Mouse (Mus musculus): Measurements from ENCODE around the gene Pqlc2. TPM values are rescaled to one million over a fixed set of nuclear protein-coding genes. Genes with fewer than 3 reads are reported as not detected.
A peak's percentile ranks its signal among the peaks of the same experiment; 100 is the strongest.

Pqlc2 gene
- 12.5 and 13.9 TPM in 2 replicates for polyA plus RNA-seq (2015; fragmentation: Nextera tagmentation; extraction: Ambion mirVana)

DNA sequence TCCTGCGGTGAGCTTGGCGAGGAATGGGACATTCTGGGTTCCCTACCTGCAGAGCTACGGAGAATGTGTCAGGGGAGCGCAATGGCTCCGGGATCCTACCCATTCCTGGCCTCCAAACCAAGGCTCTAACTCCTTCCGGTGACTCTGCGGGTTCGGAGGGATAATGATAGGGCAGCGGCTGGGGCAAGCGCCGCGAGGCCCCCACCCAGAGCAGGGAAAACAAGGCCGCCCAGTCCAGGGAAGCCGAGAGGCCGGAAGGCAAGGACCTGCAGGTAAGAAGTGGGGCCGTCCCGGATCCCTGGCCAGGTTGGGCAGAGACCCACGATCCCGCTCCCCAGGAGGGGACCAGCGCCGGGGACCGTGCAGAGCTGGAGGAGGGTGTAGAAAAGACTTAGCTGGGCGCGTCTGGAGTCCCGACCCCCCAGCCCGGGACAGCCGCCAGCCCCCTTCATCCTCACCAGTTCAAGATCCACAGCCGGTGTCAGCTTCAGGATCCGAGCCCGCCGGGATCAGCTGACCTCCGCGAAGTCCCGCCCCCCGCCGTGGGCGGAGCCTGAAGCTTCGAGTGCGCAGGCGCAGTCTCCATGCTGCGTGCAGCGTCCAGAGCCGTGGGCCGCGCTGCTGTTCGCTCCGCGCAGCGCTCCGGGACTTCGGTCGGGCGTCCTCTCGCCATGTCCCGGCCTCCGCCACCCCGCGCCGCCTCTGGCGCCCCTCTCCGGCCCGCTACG is at the start of gene Pqlc2, which contains the start of gene Akr7a5:
Pqlc2 (minus strand) TSS at position 538 of the 728 bp plus-strand sequence.
Akr7a5 (plus strand) TSS at position 574 of the 728 bp plus-strand sequence.
- under 1% methylated on average over 63 of the region's 63 CpGs for WGBS
- peak within 1 kb of the TSS; percentile 75 for H3K27ac ChIP-seq (ENCODE audit: low read length)
- peak within 1 kb of the TSS; percentile 98 for H3K4me2 ChIP-seq (ENCODE audit: low read depth, low read length)
- H3K27me3 ChIP-seq (ENCODE audit: control insufficient read depth, insufficient read depth, low read depth, low read length): no peaks in the 10 kb centered on the region
- peaks cover 14% of the 10 kb centered on the region for H3K4me1 ChIP-seq (replicated peaks; ENCODE audit: control insufficient read depth, insufficient read depth, low read length)
- H3K9me3 ChIP-seq (ENCODE audit: control insufficient read depth, low read length): no peaks in the 10 kb centered on the region
- H3K36me3 ChIP-seq (ENCODE audit: control insufficient read depth, insufficient read depth, low read length): peaks cover 9% of the 10 kb centered on the region; the same call in 1 of the 2 replicates
- peak within 1 kb of the TSS; percentile 93 for H3K4me3 ChIP-seq (ENCODE audit: low read length)
- H3K9ac ChIP-seq (ENCODE audit: low read length): peak within 1 kb of the TSS; percentile 95
- peak; percentile 94 for ATAC-seq (ENCODE audit: low read depth)

DNA sequence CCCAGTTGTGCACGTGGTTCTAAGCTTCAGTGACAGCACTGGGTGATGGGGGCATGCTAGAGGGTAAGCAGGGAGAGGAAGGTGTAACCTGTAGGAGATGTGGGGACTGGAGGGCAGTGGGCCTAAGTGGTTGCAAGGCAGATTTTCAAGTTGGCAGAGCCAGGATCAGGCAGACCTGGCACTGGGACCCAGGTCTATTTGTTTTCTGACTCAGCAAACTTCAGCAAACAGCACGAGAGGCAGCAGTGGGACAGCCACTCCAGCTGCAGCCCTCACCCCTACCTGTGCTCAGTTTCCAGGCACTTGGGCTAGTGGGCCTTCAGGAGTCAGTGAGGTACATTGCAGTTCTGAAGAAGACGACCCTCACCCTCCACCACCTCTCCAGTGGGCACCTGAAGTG is 46.7 kb upstream of the Pqlc2 start:
- no peak overlapping the region for H3K4me3 ChIP-seq (ENCODE audit: low read length)
- H3K4me2 ChIP-seq (ENCODE audit: low read depth, low read length): no peak overlapping the region
- peaks cover 6% of the 10 kb centered on the region for H3K4me1 ChIP-seq (replicated peaks; ENCODE audit: control insufficient read depth, insufficient read depth, low read length)
- no peaks in the 10 kb centered on the region for H3K27me3 ChIP-seq (ENCODE audit: control insufficient read depth, insufficient read depth, low read depth, low read length)
- peaks cover 39% of the 10 kb centered on the region for H3K36me3 ChIP-seq (ENCODE audit: control insufficient read depth, insufficient read depth, low read length)
- H3K27ac ChIP-seq (ENCODE audit: low read length): no peak overlapping the region
- 79% methylated on average over 3 of the region's 3 CpGs for WGBS
- H3K9me3 ChIP-seq (ENCODE audit: control insufficient read depth, low read length): no peaks in the 10 kb centered on the region
- no peak overlapping the region for H3K9ac ChIP-seq (ENCODE audit: low read length)
- no peak for ATAC-seq (ENCODE audit: low read depth)

DNA sequence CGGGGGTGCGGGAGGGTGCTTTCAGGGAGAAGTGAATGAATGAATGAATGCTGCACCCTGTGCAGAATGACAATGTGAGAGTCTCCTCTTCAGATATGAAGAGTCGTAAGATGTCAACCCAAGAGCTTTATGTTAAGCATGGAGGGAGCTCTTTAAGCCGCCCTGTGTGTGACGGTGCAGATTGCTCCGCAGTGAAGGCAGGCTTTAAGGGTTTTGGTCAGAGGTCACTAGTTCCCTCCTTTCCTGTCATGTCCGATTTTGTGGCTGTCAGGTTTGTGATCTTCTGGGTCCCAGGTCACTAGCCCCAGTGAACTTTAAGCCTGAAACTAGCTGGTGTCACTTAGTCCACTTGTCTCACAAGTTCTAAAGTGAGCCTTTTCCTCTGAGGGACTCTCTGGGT is 42.3 kb upstream of the Pqlc2 start:
- Histone ChIP-seq H3K4me1 (replicated peaks; ENCODE audit: control insufficient read depth, insufficient read depth, low read length) (peaks cover 17% of the 10 kb centered on the region), H3K4me3 (ENCODE audit: low read length) (peak overlapping the region; percentile 69), H3K9me3 (ENCODE audit: control insufficient read depth, low read length) (no peaks in the 10 kb centered on the region), H3K27ac (ENCODE audit: low read length) (peak overlapping the region; percentile 99), H3K27me3 (ENCODE audit: control insufficient read depth, insufficient read depth, low read depth, low read length) (no peaks in the 10 kb centered on the region), H3K9ac (ENCODE audit: low read length) (peak overlapping the region; percentile 98), H3K4me2 (ENCODE audit: low read depth, low read length) (peak overlapping the region; percentile 97), H3K36me3 (ENCODE audit: control insufficient read depth, insufficient read depth, low read length) (peaks cover 30% of the 10 kb centered on the region)
- WGBS: 0% methylated on average over 7 of the region's 7 CpGs
- peak; percentile 13 for ATAC-seq (ENCODE audit: low read depth)

DNA sequence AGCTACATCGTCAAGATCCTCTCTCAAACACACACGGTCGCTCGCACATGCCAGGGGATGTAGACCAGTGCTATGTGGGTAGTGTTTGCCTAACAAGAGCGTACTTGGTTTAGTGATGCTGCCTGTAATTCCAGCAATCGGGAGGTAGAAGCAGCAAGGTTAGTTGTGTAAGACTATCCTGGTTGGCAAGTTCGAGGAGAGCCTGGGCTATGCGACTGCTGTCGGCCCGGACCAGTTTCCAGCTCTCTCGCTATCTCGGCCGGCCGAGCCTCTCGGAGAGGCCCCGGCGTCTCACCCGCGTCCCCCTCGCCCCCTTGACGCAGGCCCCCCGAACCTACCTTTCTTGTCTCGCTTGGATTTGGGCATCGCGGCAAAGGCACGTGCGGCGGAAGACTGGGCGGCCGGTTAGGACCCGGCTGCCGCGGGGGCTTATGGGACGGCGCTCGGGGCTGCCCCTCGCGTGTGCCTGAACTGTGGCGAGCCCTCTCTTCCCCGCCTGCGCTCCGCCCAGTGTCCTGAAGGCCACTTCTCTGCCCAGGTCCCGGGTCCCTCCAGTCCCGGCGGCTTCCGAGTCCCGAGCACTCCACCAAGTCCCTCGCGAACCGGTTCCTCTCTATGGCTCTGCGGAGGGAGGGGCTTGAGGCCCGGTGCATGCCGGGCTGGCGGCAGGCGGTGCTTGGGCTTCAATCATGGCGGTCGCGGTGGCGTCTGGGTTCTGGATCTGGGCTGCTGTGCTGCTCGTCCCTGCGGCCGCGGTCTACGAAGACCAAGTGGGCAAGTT is 41.6 kb upstream of the Pqlc2 start, which contains the start of the genes Mrto4, Emc1 and Ubr4:
Mrto4 (minus strand) TSS at position 646 of the 781 bp plus-strand sequence.
Emc1 (plus strand) TSS at position 657 of the 781 bp plus-strand sequence.
Ubr4 (plus strand) TSS at position 679 of the 781 bp plus-strand sequence.
- Histone ChIP-seq H3K27me3 (ENCODE audit: control insufficient read depth, insufficient read depth, low read depth, low read length) (no peaks in the 10 kb centered on the region), H3K9me3 (ENCODE audit: control insufficient read depth, low read length) (no peaks in the 10 kb centered on the region), H3K27ac (ENCODE audit: low read length) (peak within 1 kb of the TSS; percentile 99), H3K36me3 (ENCODE audit: control insufficient read depth, insufficient read depth, low read length) (peaks cover 28% of the 10 kb centered on the region), H3K4me3 (ENCODE audit: low read length) (peak within 1 kb of the TSS; percentile 69), H3K4me2 (ENCODE audit: low read depth, low read length) (peak within 1 kb of the TSS; percentile 97), H3K9ac (ENCODE audit: low read length) (peak within 1 kb of the TSS; percentile 98), H3K4me1 (replicated peaks; ENCODE audit: control insufficient read depth, insufficient read depth, low read length) (peaks cover 17% of the 10 kb centered on the region)
- WGBS: under 1% methylated on average over 58 of the region's 64 CpGs
- peak; percentile 97 for ATAC-seq (ENCODE audit: low read depth)

DNA sequence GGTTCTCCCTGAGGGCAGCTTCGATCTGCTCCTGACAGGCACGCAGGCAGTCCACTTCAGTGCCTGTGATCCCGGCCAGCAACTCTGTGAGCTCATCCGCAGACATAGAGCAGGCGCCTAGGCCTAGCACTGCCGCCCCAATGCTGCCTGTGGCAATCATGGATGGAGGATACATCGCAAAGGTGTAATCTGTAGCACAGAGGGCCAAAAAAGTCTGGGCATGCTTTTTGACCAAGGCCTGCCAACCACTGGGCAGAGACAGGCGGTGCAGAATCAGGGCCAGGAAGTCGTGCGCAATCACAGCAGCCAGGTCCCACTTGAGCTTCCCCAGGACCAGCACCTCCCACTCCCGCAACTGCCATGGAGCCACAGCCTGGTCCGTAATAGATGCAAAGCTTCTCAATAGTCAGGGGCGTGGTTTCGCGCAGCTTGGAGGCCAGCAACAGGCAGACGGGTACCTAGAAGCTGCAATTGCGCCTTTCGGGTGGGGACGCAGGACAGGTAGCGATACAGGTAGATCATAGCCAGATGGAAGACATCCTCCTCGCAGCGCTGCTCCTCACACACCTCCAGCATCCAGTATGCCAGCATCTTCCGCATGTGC is 35.0 kb upstream of the Pqlc2 start:
- WGBS: 80% methylated on average over 23 of the region's 23 CpGs
- no peaks in the 10 kb centered on the region for H3K9me3 ChIP-seq (ENCODE audit: control insufficient read depth, low read length)
- no peak overlapping the region for H3K4me3 ChIP-seq (ENCODE audit: low read length)
- no peak overlapping the region for H3K4me2 ChIP-seq (ENCODE audit: low read depth, low read length)
- H3K27me3 ChIP-seq (ENCODE audit: control insufficient read depth, insufficient read depth, low read depth, low read length): no peaks in the 10 kb centered on the region
- no peak overlapping the region for H3K9ac ChIP-seq (ENCODE audit: low read length)
- no peak overlapping the region for H3K27ac ChIP-seq (ENCODE audit: low read length)
- ATAC-seq (ENCODE audit: low read depth): no peak
- peaks cover 23% of the 10 kb centered on the region for H3K36me3 ChIP-seq (ENCODE audit: control insufficient read depth, insufficient read depth, low read length)
- H3K4me1 ChIP-seq (replicated peaks; ENCODE audit: control insufficient read depth, insufficient read depth, low read length): peaks cover under 1% of the 10 kb centered on the region; the same call in 1 of the 2 replicates

GRCm38 (mm10) chr4:139343718-139344117 is 33.2 kb upstream of the Pqlc2 start:
- Histone ChIP-seq H3K9ac (ENCODE audit: low read length) (no peak overlapping the region), H3K9me3 (ENCODE audit: control insufficient read depth, low read length) (no peaks in the 10 kb centered on the region), H3K4me1 (replicated peaks; ENCODE audit: control insufficient read depth, insufficient read depth, low read length) (no peaks in the 10 kb centered on the region), H3K4me2 (ENCODE audit: low read depth, low read length) (no peak overlapping the region), H3K27me3 (ENCODE audit: control insufficient read depth, insufficient read depth, low read depth, low read length) (no peaks in the 10 kb centered on the region), H3K4me3 (ENCODE audit: low read length) (no peak overlapping the region), H3K36me3 (ENCODE audit: control insufficient read depth, insufficient read depth, low read length) (peaks cover 17% of the 10 kb centered on the region), H3K27ac (ENCODE audit: low read length) (no peak overlapping the region)
- ATAC-seq (ENCODE audit: low read depth): no peak
- WGBS: 59% methylated on average over 5 of the region's 5 CpGs

GRCm38 (mm10) chr4:139341556-139342233 is 31.2 kb upstream of the Pqlc2 start:
- H3K9ac ChIP-seq (ENCODE audit: low read length): no peak overlapping the region
- no peak overlapping the region for H3K4me2 ChIP-seq (ENCODE audit: low read depth, low read length)
- no peak overlapping the region for H3K27ac ChIP-seq (ENCODE audit: low read length)
- 61% methylated on average over 7 of the region's 7 CpGs for WGBS
- no peak overlapping the region for H3K4me3 ChIP-seq (ENCODE audit: low read length)
- no peaks in the 10 kb centered on the region; the same call in 1 of the 2 replicates for H3K4me1 ChIP-seq (replicated peaks; ENCODE audit: control insufficient read depth, insufficient read depth, low read length)
- H3K9me3 ChIP-seq (ENCODE audit: control insufficient read depth, low read length): no peaks in the 10 kb centered on the region
- peaks cover 1% of the 10 kb centered on the region for H3K36me3 ChIP-seq (ENCODE audit: control insufficient read depth, insufficient read depth, low read length)
- H3K27me3 ChIP-seq (ENCODE audit: control insufficient read depth, insufficient read depth, low read depth, low read length): peaks cover 8% of the 10 kb centered on the region; the same call in 1 of the 2 replicates
- ATAC-seq (ENCODE audit: low read depth): no peak

DNA sequence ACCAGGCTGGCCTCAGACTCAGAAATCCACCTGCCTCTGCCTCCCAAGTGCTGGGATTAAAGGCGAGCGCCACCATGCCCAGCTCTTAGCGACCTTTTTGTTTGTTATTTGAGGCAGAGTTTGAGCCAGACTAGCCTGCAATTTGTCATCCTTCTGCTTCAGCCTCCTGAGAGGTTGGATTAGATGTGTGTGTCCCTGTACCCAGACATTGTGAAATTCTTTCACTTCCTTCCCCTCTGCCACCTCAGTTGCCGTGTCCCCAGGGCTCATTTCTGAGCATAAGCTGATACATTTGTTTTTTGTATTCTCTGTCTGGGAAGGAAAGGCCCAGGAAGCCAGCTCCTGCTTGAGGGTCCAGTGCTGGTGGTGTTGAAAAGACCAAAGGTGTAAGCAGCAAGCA is 30.3 kb upstream of the Pqlc2 start:
- Histone ChIP-seq H3K4me2 (ENCODE audit: low read depth, low read length) (no peak overlapping the region), H3K4me3 (ENCODE audit: low read length) (no peak overlapping the region), H3K27me3 (ENCODE audit: control insufficient read depth, insufficient read depth, low read depth, low read length) (peaks cover 10% of the 10 kb centered on the region; the same call in 1 of the 2 replicates), H3K27ac (ENCODE audit: low read length) (no peak overlapping the region), H3K9ac (ENCODE audit: low read length) (no peak overlapping the region), H3K36me3 (ENCODE audit: control insufficient read depth, insufficient read depth, low read length) (no peaks in the 10 kb centered on the region), H3K4me1 (replicated peaks; ENCODE audit: control insufficient read depth, insufficient read depth, low read length) (no peaks in the 10 kb centered on the region; the same call in 1 of the 2 replicates), H3K9me3 (ENCODE audit: control insufficient read depth, low read length) (no peaks in the 10 kb centered on the region)
- 68% methylated on average over 4 of the region's 4 CpGs for WGBS
- ATAC-seq (ENCODE audit: low read depth): no peak

All from lung, embryonic 16.5 days (tissue).